Mouse (Mus musculus) kidney, adult 18-20 months (tissue): ENCODE measurements around the gene Ric8b.
A peak's percentile ranks its signal among the peaks of the same experiment; 100 is the strongest.

ENCODE experiments used
- DNase-seq: peaks from one replicate; pipeline ENCODE4 v3.0.0; 2021

The Ric8b gene

DNA sequence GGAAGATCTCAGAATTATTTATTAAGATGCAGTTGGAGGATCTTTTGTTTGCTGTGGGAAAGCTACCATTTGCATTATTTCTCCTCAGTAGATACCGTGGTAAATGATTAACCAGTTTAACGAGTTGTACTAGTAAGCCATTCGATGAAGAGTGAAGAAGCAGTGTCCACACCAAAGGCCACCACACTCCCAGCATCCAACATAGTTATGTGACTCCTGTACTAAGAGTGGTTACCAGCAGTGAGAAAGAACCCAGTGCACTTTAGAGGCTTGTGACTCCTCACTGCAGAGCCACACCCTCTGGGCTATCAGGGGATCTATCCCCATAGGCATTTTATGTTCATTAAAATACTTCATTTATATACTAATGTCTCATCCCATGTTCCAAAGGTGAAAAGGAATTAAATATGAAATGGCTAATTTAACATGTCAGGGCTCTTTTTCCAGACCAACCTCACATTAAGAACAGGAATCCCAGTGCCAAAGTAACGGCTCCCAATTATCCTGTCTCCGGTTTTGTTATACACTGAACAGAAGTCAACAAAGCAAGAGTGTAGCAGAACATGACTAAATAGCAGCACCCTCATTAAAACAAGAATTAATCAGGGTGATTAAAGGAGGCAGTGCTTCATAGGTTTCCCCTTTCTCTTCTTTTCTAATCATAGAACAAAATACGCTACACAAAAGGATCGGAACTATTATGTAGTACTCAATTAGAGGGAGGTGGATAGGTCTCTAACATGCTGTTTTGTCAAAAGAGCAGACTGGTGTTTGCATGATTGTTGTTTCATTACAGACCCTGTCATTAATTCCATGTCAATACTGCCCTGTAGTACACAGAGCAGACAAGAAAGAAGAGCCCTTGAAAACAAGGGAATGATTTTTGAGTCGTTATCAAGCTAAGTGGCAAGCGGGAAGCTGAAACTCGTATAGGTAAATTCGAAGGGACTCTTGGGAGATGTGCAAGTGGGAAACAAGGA, 90.7 kb downstream of the Ric8b start:
- DNase-seq, result no peak

- DNase-seq, result no peak
These were observed 93.7 kb downstream of the Ric8b start for GRCm38 (mm10) chr10:85011066-85011465.

GRCm38 (mm10) chr10:85013464-85013863, 96.0 kb downstream of the Ric8b start:
- DNase-seq, result peak; percentile 52

GRCm38 (mm10) chr10:85013924-85014428, 96.6 kb downstream of the Ric8b start:
- DNase-seq, result no peak

DNA sequence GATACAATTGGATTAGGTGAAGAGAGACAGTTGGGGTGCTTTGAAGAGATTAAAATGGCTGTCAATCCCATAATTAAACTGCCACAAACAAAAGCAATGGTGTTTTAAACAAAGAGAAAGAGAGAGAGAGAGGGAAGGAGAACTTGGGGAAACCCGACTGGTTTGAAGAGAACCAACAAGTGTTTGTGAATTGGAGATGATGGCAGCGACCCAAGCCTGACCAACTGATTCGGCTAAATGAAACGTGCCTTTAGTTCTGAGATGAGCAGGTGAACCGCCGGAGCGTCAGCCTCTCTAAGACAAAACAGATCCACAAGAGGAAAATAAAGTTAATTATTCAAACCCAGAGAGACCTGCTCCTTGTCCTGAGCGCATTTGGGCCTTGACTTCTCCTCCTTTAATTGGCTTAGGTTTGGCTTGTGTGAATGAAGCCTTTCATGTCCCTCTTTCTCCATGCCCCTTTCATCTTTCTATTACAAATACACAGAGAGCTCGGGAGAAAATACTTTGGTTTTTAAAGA, 97.1 kb downstream of the Ric8b start:
- DNase-seq, result no peak

GRCm38 (mm10) chr10:85022647-85023312, 105.4 kb downstream of the Ric8b start:
- no peak for DNase-seq

DNA sequence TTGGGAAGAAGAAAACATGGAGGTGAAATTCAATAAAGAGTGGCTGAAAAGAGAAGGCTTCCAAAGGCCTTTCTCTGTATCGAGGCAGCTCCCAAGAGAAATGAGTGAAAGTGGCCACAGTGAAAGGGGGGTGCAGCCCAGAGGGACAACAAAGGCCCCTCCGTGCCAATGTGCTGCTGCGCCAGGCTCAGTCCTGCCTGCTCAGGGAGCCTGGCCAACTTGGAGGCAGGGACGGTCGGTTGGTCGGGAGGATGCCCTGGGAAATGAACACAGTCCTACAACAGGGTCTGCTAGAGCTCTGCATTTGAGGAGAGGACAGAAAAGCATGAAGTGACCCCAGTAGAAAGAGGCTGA, 105.9 kb downstream of the Ric8b start:
- no peak for DNase-seq

GRCm38 (mm10) chr10:85025799-85026424, 108.5 kb downstream of the Ric8b start:
- no peak for DNase-seq

GRCm38 (mm10) chr10:85027619-85028175, 110.3 kb downstream of the Ric8b start:
- no peak for DNase-seq

DNA sequence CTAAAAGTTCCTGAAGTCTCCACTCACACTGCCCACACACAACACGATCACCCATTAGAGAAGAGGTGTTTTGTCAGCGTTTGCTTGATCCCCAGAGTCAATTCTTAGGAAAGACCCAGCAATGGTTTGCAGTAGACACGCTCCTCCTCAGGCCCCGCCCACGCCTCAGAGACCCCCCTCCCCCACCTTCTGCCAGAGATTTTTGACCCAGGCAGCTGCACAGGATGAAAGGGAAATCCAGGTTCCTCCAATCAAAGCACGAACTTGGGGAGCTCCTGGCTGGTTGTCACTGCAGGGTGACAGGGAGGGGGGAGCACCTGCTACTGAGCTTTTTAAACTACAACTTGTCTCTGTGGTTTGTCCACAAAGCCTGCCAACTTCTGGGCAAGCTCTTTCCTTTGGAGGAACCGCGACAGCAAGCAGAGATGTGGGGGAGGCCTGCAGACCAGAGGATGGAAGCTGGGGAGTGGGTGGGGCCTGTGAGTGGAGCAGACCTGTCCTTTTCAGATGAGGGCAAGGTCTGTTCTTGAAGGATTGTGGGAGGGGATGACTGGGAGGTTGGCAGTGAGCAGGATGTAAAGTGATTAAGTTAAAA, 117.8 kb downstream of the Ric8b start:
- no peak for DNase-seq

DNA sequence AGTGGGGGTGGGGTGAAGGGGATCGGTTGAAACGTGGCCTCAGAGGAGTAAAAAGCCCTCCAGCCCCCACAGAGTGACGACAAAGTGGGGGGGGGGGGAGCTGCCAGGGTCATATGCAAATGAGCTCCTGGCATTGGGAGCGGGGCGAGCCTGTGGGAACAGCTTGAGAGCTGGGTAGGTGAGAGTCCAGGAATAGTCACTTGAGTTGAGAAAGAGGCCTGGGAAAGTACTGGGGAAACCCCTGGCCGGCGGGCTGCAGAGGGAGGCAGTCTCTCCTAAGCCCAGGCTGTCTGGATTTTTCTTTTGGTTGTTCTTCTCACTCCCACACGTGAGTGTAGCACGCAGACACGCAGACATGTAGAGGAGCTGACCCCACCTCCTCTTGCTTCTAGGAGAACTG, 120.7 kb downstream of the Ric8b start:
- DNase-seq, result no peak

DNA sequence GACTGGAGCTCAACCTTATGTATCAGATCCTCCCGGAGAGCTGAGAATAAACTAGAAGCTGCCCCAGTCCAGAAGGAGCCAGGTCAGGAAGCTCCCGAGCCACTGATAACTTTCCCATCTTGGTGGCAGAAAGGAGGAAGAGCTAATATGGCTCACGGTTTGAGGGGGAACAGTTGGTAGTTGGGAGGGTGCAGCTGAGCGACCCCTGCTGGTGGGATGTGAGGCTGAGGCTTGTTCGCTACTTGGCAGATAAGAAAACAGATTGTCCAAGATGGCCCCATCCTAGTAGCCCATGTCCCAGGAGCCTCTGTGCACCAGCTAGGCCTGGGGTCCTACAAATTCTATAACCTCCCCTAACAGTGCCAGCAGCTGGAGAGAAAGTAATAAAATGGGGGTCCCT, 121.4 kb downstream of the Ric8b start:
- DNase-seq, result no peak

GRCm38 (mm10) chr10:85044191-85044711, 126.8 kb downstream of the Ric8b start:
- DNase-seq, result no peak

DNA sequence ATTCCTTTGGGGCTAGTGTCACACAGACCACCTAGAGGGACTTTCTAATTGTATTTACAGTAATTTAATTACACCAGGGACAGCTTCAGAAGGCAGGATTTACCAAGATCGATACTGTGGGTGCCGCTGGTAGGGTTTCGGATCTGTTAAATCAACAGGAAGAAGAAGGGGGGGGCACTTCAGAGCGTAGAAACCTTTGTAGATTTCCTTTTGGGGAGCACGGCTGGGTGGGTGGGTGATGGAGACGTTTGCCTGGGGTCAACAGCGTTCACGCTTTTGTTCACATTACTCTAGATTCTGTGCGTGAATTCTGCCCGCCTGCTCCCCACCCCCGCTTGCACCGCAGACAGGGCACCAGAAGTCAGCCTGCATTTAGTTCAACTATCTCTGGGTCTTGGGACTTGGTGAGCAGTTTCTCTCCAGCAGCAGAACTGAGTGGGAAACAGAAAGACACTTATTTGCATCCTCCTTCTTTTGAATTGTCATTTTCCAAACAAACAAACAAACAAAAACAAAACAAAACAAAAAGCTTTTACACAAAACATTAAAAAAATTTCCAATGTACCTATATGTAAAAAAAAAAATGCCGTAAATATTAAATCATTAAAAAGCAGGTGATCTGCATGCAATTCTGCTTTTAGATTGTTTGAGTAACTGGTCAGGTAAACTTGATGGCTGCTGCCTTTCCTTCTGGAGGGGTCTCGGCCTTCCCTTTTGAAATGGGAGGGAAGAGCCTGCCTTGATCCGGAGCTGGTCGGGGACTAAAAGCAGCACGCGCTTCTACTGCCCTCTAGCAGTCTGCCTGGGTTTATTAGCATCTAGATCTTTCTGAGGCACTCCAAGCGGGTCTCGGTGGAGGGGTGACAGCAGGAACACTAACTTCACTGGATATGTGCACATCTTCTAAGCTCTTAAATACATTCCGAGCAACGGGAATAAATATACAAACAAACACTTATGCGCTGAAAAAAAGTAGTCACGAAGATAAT, 127.6 kb downstream of the Ric8b start:
- DNase-seq, result peak; percentile 41

DNA sequence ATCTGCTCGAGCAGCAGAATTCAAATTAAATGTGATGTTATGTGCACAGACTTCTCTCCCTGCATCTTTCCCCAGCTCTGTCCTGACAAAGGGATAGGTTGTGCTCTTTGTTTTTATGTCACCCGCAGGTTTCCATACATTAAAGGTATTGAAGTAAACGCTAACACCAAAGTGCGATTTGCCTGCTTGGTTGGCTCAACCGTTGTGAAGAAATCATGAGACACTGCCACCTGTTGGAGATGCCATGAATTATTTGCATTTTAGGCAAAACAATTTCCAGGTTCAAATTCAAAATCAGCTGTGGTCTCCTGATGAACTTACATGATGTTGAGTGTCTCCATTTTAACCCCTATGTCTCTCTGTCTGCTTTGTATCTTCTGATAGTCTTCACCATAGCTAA, 129.2 kb downstream of the Ric8b start:
- peak; percentile 11 for DNase-seq

DNA sequence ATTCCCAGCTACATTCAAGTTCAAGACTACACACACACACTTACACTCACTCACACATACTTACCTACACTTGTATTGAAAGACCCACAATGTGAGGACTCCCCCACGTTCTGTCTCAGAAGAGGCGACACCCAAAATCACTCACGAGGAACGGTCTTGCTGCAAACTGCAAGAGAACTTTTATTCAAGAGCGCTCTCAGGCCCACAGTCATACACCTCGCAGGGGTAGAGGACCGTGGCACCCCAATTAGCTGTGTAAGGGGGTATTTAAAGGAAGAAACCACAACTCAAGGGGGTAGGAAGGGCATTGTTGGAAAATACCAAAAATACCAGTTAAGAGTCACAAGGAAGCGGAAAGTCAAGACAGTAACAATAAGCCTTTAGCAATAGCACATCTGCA, 130.6 kb downstream of the Ric8b start:
- DNase-seq, result no peak

- no peak for DNase-seq
These were observed 133.3 kb downstream of the Ric8b start for GRCm38 (mm10) chr10:85050668-85051208.

- DNase-seq, result no peak
These were observed 135.0 kb downstream of the Ric8b start for GRCm38 (mm10) chr10:85052451-85052850.

DNA sequence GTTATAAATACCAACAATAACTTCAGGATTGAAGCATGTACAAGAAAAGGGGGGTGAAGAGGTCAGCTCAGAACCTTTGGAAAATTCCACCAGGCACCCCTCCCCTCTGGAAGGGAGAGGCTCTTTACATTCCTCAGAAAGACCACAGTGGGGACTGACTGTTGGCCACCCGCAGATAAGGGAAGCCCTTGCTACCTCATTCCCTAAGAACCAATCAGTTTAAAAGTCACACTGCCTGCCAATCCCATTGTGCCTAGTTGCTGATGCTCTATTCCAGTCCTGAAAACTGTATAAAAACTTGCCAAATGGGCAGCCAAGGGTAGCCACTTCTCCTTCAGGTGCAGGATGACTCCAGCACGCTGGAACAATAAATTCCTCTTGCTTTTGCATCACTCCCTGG, 137.5 kb downstream of the Ric8b start:
- no peak for DNase-seq
